Mouse (Mus musculus) urinary bladder, postnatal 14 days (tissue): ENCODE results near the gene Mtus2.
A peak's percentile ranks its signal among the peaks of the same experiment; 100 is the strongest.

Source experiments
- DNase-seq: peaks from one replicate; pipeline ENCODE4 v3.0.0; 2021; ENCODE audit warnings: low spot score

The Mtus2 gene

GRCm38 (mm10) chr5:148344374-148344773 is 387.3 kb downstream of the Mtus2 start:
- no peak for DNase-seq

- no peak for DNase-seq
Observed at GRCm38 (mm10) chr5:148346543-148346942, 389.4 kb downstream of the Mtus2 start.

GRCm38 (mm10) chr5:148348153-148348552 is 391.0 kb downstream of the Mtus2 start:
- no peak for DNase-seq

- DNase-seq, result no peak
Observed at GRCm38 (mm10) chr5:148349327-148350011, 392.3 kb downstream of the Mtus2 start.

- no peak for DNase-seq
Observed at GRCm38 (mm10) chr5:148353429-148353828, 396.3 kb downstream of the Mtus2 start.

GRCm38 (mm10) chr5:148354536-148354935 is 397.4 kb downstream of the Mtus2 start:
- no peak for DNase-seq

- DNase-seq, result no peak
Observed at GRCm38 (mm10) chr5:148355822-148356221, 398.7 kb downstream of the Mtus2 start.

- no peak for DNase-seq
Observed at GRCm38 (mm10) chr5:148357168-148357567, 400.0 kb downstream of the Mtus2 start.

- DNase-seq, result no peak
Observed at GRCm38 (mm10) chr5:148359131-148359530, 402.0 kb downstream of the Mtus2 start.

GRCm38 (mm10) chr5:148360922-148361758 is 404.0 kb downstream of the Mtus2 start:
- DNase-seq, result peak; percentile 84

GRCm38 (mm10) chr5:148361759-148362010 is 404.6 kb downstream of the Mtus2 start:
- DNase-seq, result no peak

GRCm38 (mm10) chr5:148362296-148362695 is 405.2 kb downstream of the Mtus2 start:
- no peak for DNase-seq

GRCm38 (mm10) chr5:148363441-148364113 is 406.5 kb downstream of the Mtus2 start:
- no peak for DNase-seq
